Mouse (Mus musculus) midbrain, embryonic 12.5 days (tissue): Measurements from ENCODE around the gene Gpr180. TPM values are rescaled to one million over a fixed set of nuclear protein-coding genes. Genes with fewer than 3 reads are reported as not detected.
A peak's percentile ranks its signal among the peaks of the same experiment; 100 is the strongest.
"Not testable (repeated sequence)": the region's sequence is repeated elsewhere in the genome, so short reads cannot be mapped to it uniquely, and the experiment has no call there.

Source experiments
- ATAC-seq: fragments of 200-750 bp; cut with Nextera tagmentation; 2 replicates; pipeline ENCODE4 v1.8.0; 2017; ENCODE audit warnings: low read depth, moderate TSS enrichment, moderate library complexity; ENCODE audit not compliant: low FRiP score
- H3K27ac ChIP-seq: fragments of 300-500 bp; sonication (generic); replicated peaks from 2 replicates; pipeline ENCODE4 v1.5.1; 2016; ENCODE audit warnings: mild to moderate bottlenecking
- H3K27me3 ChIP-seq: fragments of 300-500 bp; sonication (generic); 2 replicates; pipeline ENCODE4 v1.6.1; 2016; ENCODE audit warnings: mild to moderate bottlenecking
- H3K36me3 ChIP-seq: fragments of 300-500 bp; sonication (generic); 2 replicates; pipeline ENCODE4 v1.6.1; 2016
- H3K4me1 ChIP-seq: fragments of 300-500 bp; sonication (generic); 2 replicates; pipeline ENCODE4 v1.6.1; 2016
- H3K4me2 ChIP-seq: fragments of 300-500 bp; sonication (generic); replicated peaks from 2 replicates; pipeline ENCODE4 v1.6.1; 2016; ENCODE audit warnings: mild to moderate bottlenecking, moderate library complexity
- H3K4me3 ChIP-seq: fragments of 300-500 bp; sonication (generic); 2 replicates; pipeline ENCODE4 v1.5.1; 2016; ENCODE audit warnings: mild to moderate bottlenecking
- H3K9ac ChIP-seq: fragments of 300-500 bp; sonication (generic); replicated peaks from 2 replicates; pipeline ENCODE4 v1.6.1; 2016; ENCODE audit warnings: mild to moderate bottlenecking, moderate library complexity
- H3K9me3 ChIP-seq: fragments of 300-500 bp; sonication (generic); 2 replicates; pipeline ENCODE4 v1.6.1; 2016; ENCODE audit warnings: mild to moderate bottlenecking
- WGBS: fragments of 180-500 bp; shearing (Covaris S2); methylation state at CpG from one replicate; pipeline ENCODE4 v1.1.7; 2016; 5-methylcytosine and 5-hydroxymethylcytosine counted together
- polyA plus RNA-seq: library from polyadenylated mRNA; unstranded; fragments of >200 nt; fragmentation: Nextera tagmentation; extraction: Ambion mirVana; gene quantifications from 2 replicates; pipeline ENCODE4 v1.2.1, GENCODE M21; 2016

The Gpr180 gene
- 32.8 and 35.9 TPM in 2 replicates for polyA plus RNA-seq

GRCm38 (mm10) chr14:118136744-118137452, at the start of gene Gpr180:
TSS of gene Gpr180 (plus strand) at chr14:118137158.
- under 1% methylated on average over 72 of the region's 77 CpGs for WGBS
- no peaks in the 10 kb centered on the region for H3K9me3 ChIP-seq

DNA sequence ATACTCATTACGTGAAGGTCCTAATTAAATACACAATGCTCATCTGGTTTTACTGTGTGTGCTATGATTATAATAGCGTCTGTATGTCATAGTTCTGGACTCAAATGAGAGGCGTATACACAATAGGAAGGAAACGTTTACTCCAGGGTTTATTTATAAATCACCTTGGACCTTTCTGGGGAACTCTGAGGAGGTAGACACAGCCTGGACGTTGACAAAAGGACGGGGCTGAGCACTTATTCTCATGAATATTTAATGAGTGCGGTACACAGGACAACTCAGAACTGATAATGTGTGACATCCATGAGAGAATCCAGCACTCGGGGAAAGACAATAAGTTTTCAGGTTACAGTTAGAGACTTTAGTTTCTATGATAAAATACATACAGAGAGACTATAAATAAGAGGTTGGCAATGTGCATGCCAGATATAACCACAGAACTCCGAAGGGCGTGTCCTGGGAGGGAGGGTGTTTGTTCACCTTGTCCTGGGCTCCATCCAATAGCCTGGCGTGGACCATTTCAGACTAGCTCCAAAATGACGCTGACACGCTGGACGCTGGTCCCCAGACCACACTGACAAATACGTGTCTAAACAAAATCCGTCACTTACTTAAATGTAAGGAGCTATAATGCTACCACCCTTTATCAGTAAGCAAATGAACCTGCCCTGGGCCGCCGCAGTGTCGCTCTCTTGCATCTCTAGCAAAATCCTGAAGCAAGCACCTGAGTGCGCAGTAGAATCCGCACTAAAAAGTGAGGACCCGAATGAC, 48.3 kb upstream of the Gpr180 start:
- ATAC-seq: peak; percentile 50
- WGBS: 8% methylated on average over 22 of the region's 22 CpGs
- Histone ChIP-seq H3K4me3 (peak overlapping the region; percentile 66), H3K4me1 (peaks cover 8% of the 10 kb centered on the region; the same call in 1 of the 2 replicates), H3K27me3 (peaks cover 23% of the 10 kb centered on the region; the same call in 1 of the 2 replicates), H3K36me3 (no peaks in the 10 kb centered on the region), H3K9me3 (no peaks in the 10 kb centered on the region), H3K4me2 (peak overlapping the region; percentile 68), H3K27ac (peak overlapping the region; percentile 47; the same call in 1 of the 2 replicates), H3K9ac (peak overlapping the region; percentile 58)

More at GRCm38 (mm10) chr14:118136744-118137452, at the start of gene Gpr180:
- Histone ChIP-seq H3K27ac (peak within 1 kb of the TSS; percentile 62), H3K9ac (peak within 1 kb of the TSS; percentile 76), H3K4me1 (peaks cover 17% of the 10 kb centered on the region), H3K4me3 (peak within 1 kb of the TSS; percentile 76), H3K36me3 (peaks cover 23% of the 10 kb centered on the region), H3K27me3 (peaks cover 10% of the 10 kb centered on the region; the same call in 1 of the 2 replicates), H3K4me2 (peak within 1 kb of the TSS; percentile 90)
- peak; percentile 96 for ATAC-seq

- Histone ChIP-seq H3K9me3 (no peaks in the 10 kb centered on the region), H3K4me3 (peak overlapping the region; percentile 66), H3K27ac (peak overlapping the region; percentile 47; the same call in 1 of the 2 replicates), H3K27me3 (peaks cover 21% of the 10 kb centered on the region; the same call in 1 of the 2 replicates), H3K36me3 (no peaks in the 10 kb centered on the region), H3K4me2 (peak overlapping the region; percentile 68), H3K4me1 (peaks cover 8% of the 10 kb centered on the region; the same call in 1 of the 2 replicates), H3K9ac (peak overlapping the region; percentile 58)
- ATAC-seq: peak; percentile 76
- WGBS: under 1% methylated on average over 44 of the region's 44 CpGs
Observed at GRCm38 (mm10) chr14:118089215-118089805, 47.6 kb upstream of the Gpr180 start.

GRCm38 (mm10) chr14:118089806-118090392, 47.1 kb upstream of the Gpr180 start:
- ATAC-seq: peak; percentile 67
- WGBS: under 1% methylated on average over 18 of the region's 18 CpGs
- Histone ChIP-seq H3K9ac (peak overlapping the region; percentile 50), H3K4me3 (peak overlapping the region; percentile 66), H3K27me3 (peaks cover 21% of the 10 kb centered on the region; the same call in 1 of the 2 replicates), H3K9me3 (no peaks in the 10 kb centered on the region), H3K4me1 (peaks cover 8% of the 10 kb centered on the region; the same call in 1 of the 2 replicates), H3K36me3 (no peaks in the 10 kb centered on the region), H3K27ac (no peak overlapping the region), H3K4me2 (peak overlapping the region; percentile 68)

- H3K9ac ChIP-seq: no peak overlapping the region
- no peak for ATAC-seq
- WGBS: 71% methylated on average over 2 of the region's 2 CpGs
- no peak overlapping the region for H3K4me2 ChIP-seq
- no peaks in the 10 kb centered on the region for H3K9me3 ChIP-seq
- H3K4me3 ChIP-seq: no peak overlapping the region
- H3K4me1 ChIP-seq: no peaks in the 10 kb centered on the region
- no peaks in the 10 kb centered on the region for H3K27me3 ChIP-seq
- H3K27ac ChIP-seq: no peak overlapping the region
- no peaks in the 10 kb centered on the region for H3K36me3 ChIP-seq
Observed at GRCm38 (mm10) chr14:118098265-118098664, 38.7 kb upstream of the Gpr180 start.

DNA sequence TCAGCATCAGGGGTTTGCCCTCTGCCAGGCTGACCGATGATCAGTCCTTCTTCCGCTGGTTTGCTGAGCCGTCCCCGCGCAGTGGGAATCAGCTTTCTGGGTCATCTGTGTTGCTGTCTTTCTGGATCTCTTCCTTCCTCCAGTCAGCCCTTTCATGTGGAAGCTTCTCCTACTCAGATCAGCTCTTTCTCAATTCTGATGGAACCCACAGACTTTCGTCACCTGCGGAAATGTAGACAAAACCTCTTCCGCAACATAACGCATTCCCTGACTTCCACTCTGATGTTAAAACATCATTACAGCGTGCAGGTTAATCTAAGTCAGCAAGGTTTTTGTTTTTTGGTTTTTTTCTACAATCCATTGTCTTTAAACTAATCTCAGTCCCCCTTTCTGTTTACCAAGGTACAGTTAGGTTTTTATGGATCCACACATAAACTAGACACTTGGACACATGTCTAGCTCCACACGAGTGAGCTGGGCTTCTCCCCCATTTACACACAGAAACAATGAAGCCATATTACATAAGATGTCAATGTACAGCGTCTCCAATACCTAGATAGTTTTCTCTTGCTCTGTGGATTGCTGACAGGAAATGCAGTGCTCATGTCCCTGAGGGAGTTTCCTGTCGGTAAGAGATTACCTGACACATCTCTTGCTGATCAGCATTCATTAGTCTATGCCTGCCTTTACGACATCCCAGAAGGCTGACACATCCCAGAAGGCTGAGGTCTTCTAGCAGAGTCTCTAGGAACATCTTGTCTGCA, 35.5 kb upstream of the Gpr180 start:
- Histone ChIP-seq H3K4me2 (no peak overlapping the region), H3K27me3 (no peaks in the 10 kb centered on the region), H3K27ac (no peak overlapping the region), H3K4me3 (no peak overlapping the region), H3K9ac (no peak overlapping the region), H3K36me3 (no peaks in the 10 kb centered on the region), H3K9me3 (no peaks in the 10 kb centered on the region), H3K4me1 (no peaks in the 10 kb centered on the region)
- 84% methylated on average over 14 of the region's 14 CpGs for WGBS
- no peak for ATAC-seq

DNA sequence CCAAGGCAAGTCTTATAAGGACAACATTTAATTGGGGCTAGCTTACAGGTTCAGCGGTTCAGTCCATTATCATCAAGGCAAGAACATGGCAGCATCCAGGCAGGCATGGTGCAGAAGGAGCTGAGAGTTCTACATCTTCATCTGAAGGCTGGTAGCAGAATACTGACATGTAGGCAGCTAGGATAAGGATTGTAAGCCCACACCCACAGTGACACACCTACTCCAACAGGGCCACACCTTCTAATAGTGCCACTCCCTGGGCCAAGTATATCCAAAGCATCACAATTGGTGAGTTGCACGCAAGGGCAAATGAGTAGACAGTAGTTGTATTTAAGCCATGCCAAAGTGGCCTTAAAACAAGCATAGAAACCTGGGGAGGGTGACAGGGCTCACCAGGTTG, 29.5 kb upstream of the Gpr180 start:
- H3K4me3 ChIP-seq, H3K27me3 ChIP-seq, H3K4me2 ChIP-seq, H3K9me3 ChIP-seq, ATAC-seq, H3K4me1 ChIP-seq, H3K9ac ChIP-seq, H3K27ac ChIP-seq: not testable (repeated sequence)
- H3K36me3 ChIP-seq: peaks cover 15% of the 10 kb centered on the region
- 92% methylated on average over 2 of the region's 2 CpGs for WGBS

- H3K27ac ChIP-seq: no peak overlapping the region
- H3K4me3 ChIP-seq: no peak overlapping the region
- H3K9ac ChIP-seq: no peak overlapping the region
- peaks cover 67% of the 10 kb centered on the region for H3K36me3 ChIP-seq
- WGBS: 96% methylated on average over 6 of the region's 6 CpGs
- H3K27me3 ChIP-seq: no peaks in the 10 kb centered on the region
- H3K4me2 ChIP-seq: no peak overlapping the region
- no peaks in the 10 kb centered on the region for H3K4me1 ChIP-seq
- H3K9me3 ChIP-seq: no peaks in the 10 kb centered on the region
- no peak for ATAC-seq
Observed at GRCm38 (mm10) chr14:118113116-118113515, 23.8 kb upstream of the Gpr180 start.

GRCm38 (mm10) chr14:118124129-118124528, 12.8 kb upstream of the Gpr180 start:
- Histone ChIP-seq H3K27ac (no peak overlapping the region), H3K36me3 (peaks cover 82% of the 10 kb centered on the region), H3K9ac (no peak overlapping the region), H3K4me2 (no peak overlapping the region), H3K4me3 (no peak overlapping the region), H3K4me1 (no peaks in the 10 kb centered on the region), H3K9me3 (no peaks in the 10 kb centered on the region), H3K27me3 (no peaks in the 10 kb centered on the region)
- ATAC-seq: no peak
- 87% methylated on average over 5 of the region's 5 CpGs for WGBS

DNA sequence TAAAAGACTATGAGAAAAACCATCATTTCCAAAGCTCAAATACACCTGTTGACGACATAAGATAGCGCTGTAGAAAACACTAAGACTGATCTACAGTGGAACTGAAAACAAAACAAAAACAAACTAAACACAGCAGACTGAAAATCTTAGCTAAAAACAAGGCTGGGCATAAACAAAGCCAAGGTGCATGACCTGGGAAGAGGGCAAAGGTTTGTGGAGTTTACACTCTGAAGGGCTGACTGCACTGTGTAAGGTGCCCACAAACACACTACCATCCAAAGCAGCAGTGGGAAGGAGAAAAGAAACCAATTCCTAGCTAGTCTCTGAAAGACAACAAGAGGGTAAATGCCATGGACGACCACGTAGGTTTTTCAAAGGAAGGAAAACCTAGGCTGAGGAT, 12.2 kb upstream of the Gpr180 start:
- H3K36me3 ChIP-seq: peaks cover 75% of the 10 kb centered on the region
- ATAC-seq: no peak
- no peak overlapping the region for H3K4me2 ChIP-seq
- no peaks in the 10 kb centered on the region for H3K27me3 ChIP-seq
- 95% methylated on average over 4 of the region's 4 CpGs for WGBS
- no peak overlapping the region for H3K4me3 ChIP-seq
- H3K4me1 ChIP-seq: no peaks in the 10 kb centered on the region
- no peak overlapping the region for H3K27ac ChIP-seq
- H3K9me3 ChIP-seq: no peaks in the 10 kb centered on the region
- H3K9ac ChIP-seq: no peak overlapping the region

DNA sequence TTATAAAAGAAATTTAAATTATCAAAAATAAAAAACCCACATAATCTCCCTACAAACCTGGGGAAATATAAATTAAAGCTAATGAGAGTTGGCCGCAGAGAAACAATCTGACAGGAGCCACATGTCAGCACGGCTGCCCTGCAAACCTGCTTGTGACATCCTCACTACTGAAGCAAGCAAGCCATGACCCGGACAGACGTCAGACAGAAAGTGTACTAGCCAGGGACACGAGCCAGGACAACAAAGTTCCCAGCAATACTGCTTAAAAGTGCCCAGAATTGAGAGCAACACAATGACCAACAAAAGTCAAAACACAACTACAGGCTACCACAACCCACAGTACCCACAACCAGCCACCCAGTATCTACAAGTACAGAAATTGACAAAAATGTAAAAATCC, 10.7 kb upstream of the Gpr180 start:
- no peak for ATAC-seq
- H3K27ac ChIP-seq: no peak overlapping the region
- H3K9me3 ChIP-seq: no peaks in the 10 kb centered on the region
- H3K36me3 ChIP-seq: peaks cover 60% of the 10 kb centered on the region
- WGBS: 91% methylated on average over 5 of the region's 5 CpGs
- no peak overlapping the region for H3K9ac ChIP-seq
- H3K4me3 ChIP-seq: no peak overlapping the region
- peaks cover 1% of the 10 kb centered on the region for H3K4me1 ChIP-seq
- H3K27me3 ChIP-seq: no peaks in the 10 kb centered on the region
- H3K4me2 ChIP-seq: no peak overlapping the region
